Mouse (Mus musculus) testis, postnatal 14 days (tissue): Measurements from ENCODE around the gene Rom1.

Experiments used
- DNase-seq: peaks from one replicate; pipeline ENCODE4 v3.0.0; 2021; ENCODE audit warnings: low spot score

The Rom1 gene

DNA sequence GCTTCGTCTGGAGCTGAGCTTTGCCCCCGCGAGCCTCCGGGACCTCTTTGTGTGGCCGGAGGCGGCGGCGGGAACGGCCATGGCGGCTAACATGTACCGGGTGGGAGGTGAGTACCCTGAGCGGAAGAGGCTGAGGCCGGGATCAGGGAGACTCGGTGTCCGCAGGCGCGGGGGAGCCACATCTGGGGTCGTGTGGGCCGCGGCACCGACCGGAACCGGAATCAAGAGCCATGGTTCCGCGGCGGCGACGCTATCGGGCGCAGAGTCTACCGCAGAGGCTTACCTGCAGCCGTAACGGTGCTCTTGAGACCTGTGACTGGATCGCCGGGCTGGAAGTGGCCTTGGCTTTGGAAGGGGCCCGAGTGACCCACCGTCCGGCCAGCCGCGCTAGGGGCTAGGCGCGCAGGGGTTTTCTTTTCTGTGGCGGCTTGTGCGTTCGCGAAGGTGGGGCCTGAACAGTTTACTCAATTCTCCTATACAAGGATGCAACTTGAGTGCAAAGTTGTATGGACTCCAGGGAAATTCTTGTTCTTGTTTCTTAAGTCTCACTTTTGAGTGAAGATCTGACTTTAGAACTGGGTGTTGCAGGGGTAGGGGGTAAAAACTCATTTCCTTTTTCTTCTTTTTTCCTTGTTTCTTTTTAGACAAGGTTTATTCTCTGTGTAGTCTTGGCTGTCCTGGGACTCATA, 13.3 kb upstream of the Rom1 start:
- DNase-seq: peak; percentile 71

- peak; percentile 94 for DNase-seq
Observed at GRCm38 (mm10) chr19:8941515-8942217, 12.5 kb upstream of the Rom1 start, which contains the start of gene Mta2. Gene Mta2, plus strand, starts transcription at chr19:8941875.

DNA sequence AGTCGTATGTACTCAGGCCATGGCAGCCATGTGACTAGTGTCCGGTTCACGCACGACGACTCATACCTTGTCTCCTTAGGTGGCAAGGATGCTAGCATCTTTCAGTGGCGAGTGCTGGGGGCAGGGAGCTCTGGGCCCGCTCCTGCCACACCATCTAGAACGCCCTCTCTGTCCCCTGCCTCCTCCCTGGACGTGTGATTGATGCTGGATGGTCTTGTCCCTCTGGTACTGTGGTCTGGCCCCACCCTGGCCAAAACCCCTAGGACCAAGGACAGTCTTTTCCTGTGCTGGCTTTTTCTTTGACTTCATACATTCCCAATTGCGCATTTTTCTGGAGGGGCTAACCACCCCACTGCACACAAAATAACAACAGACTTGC, 12.0 kb upstream of the Rom1 start:
- no peak for DNase-seq

DNA sequence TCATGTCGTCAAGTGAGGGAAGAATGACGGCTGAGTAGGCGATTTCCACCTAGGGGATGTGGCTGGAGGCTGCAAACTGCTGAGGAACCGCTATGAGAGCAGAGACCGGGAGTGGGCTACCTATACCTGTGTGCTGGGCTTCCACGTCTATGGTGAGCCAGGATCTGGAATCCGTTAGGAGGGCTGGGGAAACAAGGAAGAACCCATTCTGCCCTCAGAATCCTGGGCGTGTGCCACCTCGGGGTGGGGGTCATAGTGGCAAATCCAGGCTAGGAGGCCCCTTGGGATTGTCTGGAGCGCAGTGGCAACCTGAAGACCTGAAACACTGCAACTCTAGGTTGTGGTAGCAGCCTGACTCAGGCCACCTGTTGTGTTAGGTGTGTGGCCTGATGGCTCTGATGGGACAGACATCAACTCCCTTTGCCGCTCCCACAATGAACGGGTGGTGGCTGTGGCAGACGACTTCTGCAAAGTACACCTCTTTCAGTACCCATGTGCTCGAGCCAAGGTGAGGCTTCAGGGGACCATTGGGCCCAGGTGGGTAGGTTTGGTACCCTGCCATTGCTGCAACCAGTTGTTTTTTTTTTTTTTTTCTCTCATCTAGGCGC, 11.5 kb upstream of the Rom1 start:
- DNase-seq: no peak

DNA sequence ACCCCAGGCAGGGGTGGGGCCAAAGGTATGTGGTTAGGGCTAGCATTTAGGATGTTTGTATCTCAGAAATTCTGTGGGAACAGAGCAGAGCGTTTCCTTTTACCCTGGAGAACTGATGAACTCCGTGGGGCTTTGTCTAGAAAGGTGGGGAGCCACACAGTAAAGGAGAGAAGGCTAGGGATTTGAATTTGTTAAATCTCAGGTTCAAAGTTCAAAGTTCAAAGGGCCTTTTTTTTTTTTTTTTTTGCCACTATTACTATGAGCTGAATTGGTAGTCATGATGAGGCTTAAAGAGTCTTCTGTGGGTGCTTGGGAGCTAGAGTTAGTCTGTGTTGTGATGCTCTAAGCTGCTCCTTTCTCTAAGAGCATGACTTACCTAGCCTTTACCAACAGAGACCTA, 7.6 kb upstream of the Rom1 start:
- DNase-seq: no peak

DNA sequence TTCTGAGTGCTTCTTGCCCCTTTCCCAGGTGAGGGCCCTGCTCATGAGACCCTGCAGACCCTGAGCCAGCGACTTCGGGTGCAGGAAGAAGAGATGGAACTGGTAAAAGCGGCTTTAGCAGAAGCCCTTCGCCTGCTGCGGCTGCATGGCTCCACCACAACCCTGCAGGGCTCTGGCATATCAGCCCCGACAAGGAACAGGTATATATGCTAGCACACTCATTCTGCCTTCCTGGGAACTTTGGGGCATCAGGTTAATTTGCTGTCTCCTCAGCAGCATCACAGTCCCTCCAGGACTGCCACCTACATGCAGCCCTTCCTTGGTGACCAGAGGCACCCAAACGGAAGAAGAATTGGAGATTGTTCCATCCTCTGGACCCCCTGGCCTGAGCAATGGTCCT, 1.6 kb upstream of the Rom1 start:
- no peak for DNase-seq

DNA sequence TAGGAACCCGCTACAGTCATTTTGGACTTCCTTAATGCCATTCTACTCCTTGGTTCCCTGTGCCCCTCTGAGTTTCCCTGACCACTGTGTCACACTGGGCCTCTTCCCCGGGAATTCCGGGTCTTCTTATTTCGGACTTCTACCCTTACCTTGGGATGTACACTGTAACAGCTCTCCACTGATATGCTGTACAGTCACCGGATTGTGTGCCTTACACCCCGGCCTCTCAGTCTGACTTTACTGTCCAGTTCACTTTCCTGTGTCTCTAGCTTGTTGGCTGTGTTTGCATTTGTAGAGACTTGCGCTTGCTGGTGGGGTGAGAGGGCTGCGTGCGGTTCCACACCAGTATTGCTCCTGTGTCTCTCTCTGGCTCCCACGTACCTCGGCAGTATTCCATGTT, 961 bp upstream of the Rom1 start:
- no peak for DNase-seq

DNA sequence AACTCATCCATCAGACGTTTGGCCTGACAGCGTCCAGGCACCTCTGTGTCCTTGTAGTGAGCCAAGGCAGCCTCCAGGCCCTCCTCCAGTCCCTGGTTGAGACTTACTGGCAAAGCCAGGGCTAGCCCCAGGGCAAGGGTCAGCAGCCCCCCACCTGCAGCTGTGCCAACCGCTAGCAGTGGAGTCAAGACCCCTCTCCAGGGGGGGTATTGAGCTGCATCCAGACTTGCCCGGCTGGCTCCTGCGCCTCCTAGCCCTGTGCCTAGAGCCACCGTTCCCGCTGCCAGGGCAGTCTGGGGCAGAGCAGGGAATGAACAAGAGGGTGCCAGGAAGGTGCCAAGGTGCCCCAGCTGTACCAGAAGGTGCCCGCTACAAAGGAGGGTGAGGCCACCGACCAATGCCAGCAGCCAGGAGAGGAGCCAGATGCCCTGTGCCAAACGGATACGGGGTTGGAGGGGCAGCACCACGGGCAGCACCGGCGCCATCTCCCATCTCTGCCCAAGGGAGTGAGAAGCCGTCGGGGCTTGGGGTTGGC, 400 bp downstream of the Rom1 start:
- no peak for DNase-seq

- no peak for DNase-seq
Observed at GRCm38 (mm10) chr19:8927891-8928525, 1.1 kb downstream of the Rom1 start.

DNA sequence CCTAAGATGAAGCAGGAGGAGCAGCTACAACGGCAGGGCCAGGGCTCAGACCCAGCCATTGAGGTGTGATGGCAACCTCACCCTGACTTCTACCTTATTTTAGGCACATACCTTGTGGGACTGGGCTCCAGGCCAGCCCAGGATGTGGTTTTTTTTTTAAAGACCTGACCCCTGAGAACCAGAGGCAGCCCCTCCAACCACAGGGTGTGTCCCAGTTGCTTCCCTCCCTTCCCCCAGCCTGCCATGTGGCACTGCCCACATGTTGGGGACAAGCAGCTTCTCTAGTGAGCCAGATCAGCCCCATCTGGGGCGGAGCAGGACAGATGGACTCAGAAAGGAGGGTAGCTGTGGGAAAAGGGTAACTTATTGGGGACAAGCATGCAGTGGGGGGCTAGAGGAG, 2.4 kb downstream of the Rom1 start:
- DNase-seq: no peak

DNA sequence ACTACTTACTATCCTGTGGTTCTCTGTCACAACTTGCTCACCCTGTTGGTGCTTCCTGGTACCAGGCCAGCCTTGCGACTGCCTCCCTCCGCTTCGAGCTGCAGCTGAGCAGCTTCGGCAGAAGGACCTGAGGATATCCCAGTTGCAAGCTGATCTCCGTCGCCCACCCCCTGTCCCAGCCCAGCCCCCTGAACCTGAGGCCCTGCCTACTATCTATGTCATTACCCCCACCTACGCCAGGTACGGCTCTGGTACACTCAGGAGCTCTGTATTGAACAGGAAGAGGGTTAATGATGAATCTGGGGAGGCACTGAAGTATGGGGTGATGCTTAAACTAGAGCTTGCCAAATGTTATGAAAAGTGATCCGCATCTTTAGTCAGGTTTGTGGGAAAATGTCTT, 7.4 kb downstream of the Rom1 start:
- no peak for DNase-seq

DNA sequence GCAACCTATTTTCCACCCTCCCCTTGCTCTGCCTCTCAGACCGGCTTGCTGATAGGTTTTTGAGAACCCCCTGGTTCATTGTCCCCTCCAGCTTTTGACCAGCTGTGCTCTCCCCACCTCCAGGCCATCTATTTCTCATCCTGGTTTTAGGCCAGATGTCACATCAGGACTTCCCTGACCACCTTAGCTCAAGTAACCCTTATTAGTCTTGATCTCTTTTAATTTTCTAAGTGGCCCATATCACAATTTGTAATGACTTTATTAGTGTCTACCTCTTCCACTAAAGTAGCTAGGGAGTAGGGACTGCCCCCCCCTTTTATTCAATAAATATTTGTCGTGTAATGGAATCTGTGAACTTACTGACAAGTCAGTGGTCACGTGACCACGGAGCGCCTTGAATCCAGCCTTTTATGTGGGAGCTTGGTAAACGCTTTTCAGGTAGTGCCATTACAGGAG, 8.3 kb downstream of the Rom1 start:
- no peak for DNase-seq

GRCm38 (mm10) chr19:8920073-8920736, 9.0 kb downstream of the Rom1 start, which contains the start of gene B3gat3:
Gene B3gat3, plus strand, starts transcription at chr19:8920374.
- DNase-seq: peak; percentile 93

GRCm38 (mm10) chr19:8919684-8920072, 9.5 kb downstream of the Rom1 start:
- DNase-seq: no peak

DNA sequence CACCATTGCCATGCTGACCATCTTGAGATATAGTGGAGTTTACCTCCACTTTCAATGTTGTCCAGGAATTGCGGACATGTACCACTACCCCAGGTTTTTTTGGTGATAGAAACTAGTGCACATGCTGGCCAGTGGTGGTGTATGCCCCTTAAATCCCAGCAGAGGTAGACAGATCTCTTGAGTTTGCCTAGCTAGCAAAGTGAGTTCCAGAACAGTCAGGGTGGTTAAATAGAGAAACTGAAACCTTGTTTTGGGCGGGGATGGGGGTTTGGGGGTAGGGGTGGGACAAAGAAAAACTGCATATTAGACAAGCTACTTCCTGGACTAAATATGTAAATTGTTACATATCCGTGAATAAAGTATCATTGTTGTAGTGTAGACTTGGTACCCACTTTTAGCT, 10.2 kb downstream of the Rom1 start:
- DNase-seq: no peak

DNA sequence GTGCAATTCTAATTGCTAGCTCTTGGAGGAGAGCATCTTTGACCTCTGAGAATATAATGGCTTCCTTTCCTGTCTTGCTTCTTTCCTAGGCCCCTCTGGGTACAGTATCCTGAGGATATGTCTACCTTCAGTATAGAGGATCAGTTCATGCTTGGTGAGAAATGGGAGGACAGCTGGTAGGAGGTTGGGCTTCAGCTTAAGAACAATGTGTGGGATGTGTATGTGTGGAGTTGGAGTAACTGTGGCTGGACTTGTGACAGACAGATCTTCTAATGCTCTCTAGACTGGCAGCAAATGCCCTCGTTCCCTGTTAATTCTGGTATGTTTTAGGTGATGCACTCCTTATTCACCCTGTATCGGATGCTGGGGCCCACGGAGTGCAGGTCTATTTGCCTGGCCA, 14.9 kb downstream of the Rom1 start:
- no peak for DNase-seq

DNA sequence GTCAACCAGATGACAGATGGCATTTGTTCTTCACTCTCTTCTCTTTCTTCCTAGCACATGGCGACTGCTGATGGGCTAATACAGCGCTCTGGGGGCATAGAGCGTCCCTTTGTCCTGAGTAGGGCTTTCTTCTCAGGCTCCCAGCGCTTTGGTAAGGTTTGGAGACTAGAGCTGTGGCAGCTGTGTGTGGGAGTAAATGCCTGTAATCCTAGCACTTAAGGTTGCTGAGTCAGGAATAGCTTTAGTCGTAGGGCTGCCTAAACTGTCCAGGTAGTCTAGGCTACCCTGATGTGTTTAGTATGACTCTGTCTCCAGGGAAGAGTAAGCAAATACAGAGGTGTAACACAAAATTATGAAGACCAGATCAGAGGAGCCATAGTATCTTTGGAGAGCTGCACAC, 17.3 kb downstream of the Rom1 start:
- DNase-seq: no peak

DNA sequence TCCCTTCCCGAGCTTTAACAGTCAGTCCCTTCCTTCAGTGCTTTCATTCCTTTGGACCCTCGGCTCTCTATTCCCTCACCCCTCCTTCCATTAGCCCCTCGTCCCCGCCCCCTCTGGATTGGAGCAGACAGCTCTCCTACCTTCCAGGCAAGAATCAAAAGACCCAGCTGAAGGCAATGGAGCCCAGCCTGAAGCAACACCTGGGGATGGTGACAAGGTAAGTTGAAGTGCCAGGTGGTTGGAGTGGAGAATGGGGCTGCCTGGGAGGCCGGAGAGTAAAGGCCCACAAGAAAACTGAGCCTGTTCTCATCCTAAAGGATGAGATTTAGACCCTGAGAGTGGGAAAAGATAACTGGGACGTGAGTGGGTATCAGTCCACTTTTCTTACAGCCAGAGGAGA, 20.6 kb downstream of the Rom1 start:
- no peak for DNase-seq

GRCm38 (mm10) chr19:8903412-8903811, 25.7 kb downstream of the Rom1 start:
- no peak for DNase-seq

DNA sequence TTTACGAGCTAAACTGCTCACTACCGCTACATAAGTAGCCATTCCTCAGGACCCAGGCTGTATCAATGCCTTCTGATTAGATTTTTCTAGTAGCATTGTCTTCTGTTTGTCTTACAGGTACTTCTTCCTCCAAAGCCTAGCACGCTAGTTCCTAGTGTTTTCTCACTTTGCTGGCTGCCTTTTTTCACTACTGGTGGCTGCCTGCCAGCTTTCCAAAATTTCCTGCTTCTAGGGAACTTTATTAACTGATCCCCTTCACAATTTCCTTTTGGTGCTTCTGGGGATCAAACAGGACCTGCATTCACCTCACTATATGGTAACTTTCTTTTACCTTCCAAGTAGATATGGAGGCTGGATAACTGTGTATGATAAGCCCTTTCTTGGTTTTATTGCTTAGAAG, 30.1 kb downstream of the Rom1 start:
- no peak for DNase-seq

DNA sequence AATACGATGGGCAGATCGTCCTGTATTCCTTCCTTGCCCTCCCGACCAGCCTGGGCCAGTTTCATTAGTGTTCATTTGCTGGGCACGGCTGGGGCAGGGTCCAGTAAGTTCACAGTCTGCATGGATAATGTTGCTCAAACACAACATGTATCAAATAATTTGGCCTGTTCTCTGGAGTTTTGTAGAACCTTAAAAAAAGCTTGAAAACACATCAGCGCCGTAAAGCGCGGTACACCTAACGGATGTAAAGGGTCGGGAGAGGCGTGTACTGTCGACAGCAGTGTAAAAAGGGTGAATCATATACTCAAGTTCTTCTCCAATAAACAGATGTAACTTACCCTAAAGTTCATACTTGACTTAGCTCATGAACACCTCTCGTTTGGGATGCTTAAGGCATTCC, 30.6 kb downstream of the Rom1 start:
- DNase-seq: no peak

GRCm38 (mm10) chr19:8897865-8898495, 31.2 kb downstream of the Rom1 start, which contains the start of gene Ganab:
Gene Ganab, plus strand, starts transcription at chr19:8898071.
- peak; percentile 97 for DNase-seq
